Mouse (Mus musculus) MEL (cell line): ENCODE results near the gene Mrpl33.

Experiments used
- GATA1 ChIP-seq: IDR thresholded peaks from 2 replicates; pipeline ENCODE4 v1.6.1; 2011; ENCODE audit warnings: low read depth, low read length, improper control_type of control experiment
- POLR2A ChIP-seq, 2 experiments: IDR thresholded peaks; 2 replicates each; pipeline ENCODE4 v1.6.1; 2011 to 2012; ENCODE audit warnings: low read length in 2 of 2, mild to moderate bottlenecking in 2 of 2, control low read depth in 1 of 2, improper control_type of control experiment in 1 of 2, low read depth in 1 of 2, moderate library complexity in 1 of 2; ENCODE audit not compliant: control insufficient read depth in 1 of 2, insufficient read depth in 1 of 2, poor library complexity in 1 of 2

DNA sequence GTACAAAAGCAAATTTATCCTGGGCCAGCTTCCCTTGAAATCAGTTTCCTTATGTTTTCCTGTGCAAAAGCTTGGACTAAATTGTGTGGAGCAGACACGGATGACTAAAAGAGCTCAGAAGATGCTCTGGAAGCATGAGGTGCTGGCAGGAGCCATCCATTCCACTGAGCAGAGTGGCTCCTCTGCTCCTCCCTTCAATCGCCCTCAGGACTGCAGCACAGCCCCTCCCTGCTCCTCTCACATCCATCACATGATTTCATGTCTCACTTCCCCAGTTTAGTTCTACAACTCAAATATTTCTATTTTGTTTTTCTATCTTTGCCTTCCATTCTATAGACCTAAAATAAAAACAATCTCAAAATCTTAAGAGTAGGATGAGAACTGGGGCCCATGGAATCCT, 74.4 kb downstream of the Mrpl33 start:
- TF ChIP-seq GATA1 (no peak), POLR2A (IDR thresholded peaks at IDR 0.05; ENCODE audit: control insufficient read depth in 1 of 2, insufficient read depth in 1 of 2, low read depth in 1 of 2, low read length in 2 of 2, poor library complexity in 1 of 2) (no peak)
